Mouse (Mus musculus): ENCODE measurements around the gene Nmt1.

GRCm38 (mm10) chr11:102993420-102994029 lies 34.5 kb upstream of the Nmt1 start:
- TF ChIP-seq CTCF (IDR thresholded peaks at IDR 0.05; ENCODE audit: low read depth, low read length) (no peak), POLR2A (IDR thresholded peaks at IDR 0.05; ENCODE audit: insufficient read depth, low read length) (no peak), EP300 (IDR thresholded peaks at IDR 0.05; ENCODE audit: insufficient read depth, low read depth, low read length) (no peak)

Measured in ES-Bruce4 (cell line).